Mouse (Mus musculus) CH12.LX (cell line): ENCODE measurements around the gene Nsmce1. TPM values are rescaled to one million over a fixed set of nuclear protein-coding genes. Genes with fewer than 3 reads are reported as not detected.

ENCODE experiments used
- DNase-seq: peaks from one replicate; pipeline ENCODE4 v3.0.0-alpha.2; 2013; ENCODE audit errors: extremely low read depth
- H3K27ac ChIP-seq: 2 replicates; pipeline ENCODE4 v1.5.1; 2012; ENCODE audit warnings: low read depth, mild to moderate bottlenecking, control low read depth, moderate library complexity; ENCODE audit not compliant: insufficient read depth
- H3K27me3 ChIP-seq: replicated peaks from 2 replicates; pipeline ENCODE3; 2012; ENCODE audit warnings: inconsistent platforms
- H3K36me3 ChIP-seq, 2 experiments: replicated peaks in 1 of 2; 2 replicates each; pipeline versions ENCODE3 to v1.6.1; 2012; ENCODE audit warnings: inconsistent platforms in 1 of 2, low read length in 1 of 2, mild to moderate bottlenecking in 1 of 2, mixed read lengths in 1 of 2, moderate library complexity in 1 of 2; ENCODE audit not compliant: control insufficient read depth in 1 of 2, insufficient read depth in 1 of 2
- H3K4me1 ChIP-seq, 2 experiments: 2 replicates each; pipeline ENCODE4 v1.6.1; 2012; ENCODE audit warnings: inconsistent platforms in 1 of 2, moderate library complexity in 1 of 2; ENCODE audit not compliant: insufficient read depth in 2 of 2, control insufficient read depth in 1 of 2
- H3K4me2 ChIP-seq: 2 replicates; pipeline ENCODE4 v1.6.1; 2012; ENCODE audit warnings: low read depth, mild to moderate bottlenecking, control low read depth; ENCODE audit not compliant: poor library complexity, insufficient read depth, severe bottlenecking
- H3K4me3 ChIP-seq, 3 experiments: fragments of 150-350 bp in 1 of 3; sonication (generic) in 1 of 3; replicated peaks in 1 of 3; 2 replicates each; pipeline versions ENCODE3 to v1.5.1; 2011 to 2012; ENCODE audit warnings: low read depth in 2 of 3, low read length in 2 of 3, mild to moderate bottlenecking in 2 of 3, moderate library complexity in 2 of 3, control low read depth in 1 of 3, improper control_type of control experiment in 1 of 3, inconsistent platforms in 1 of 3, mixed read lengths in 1 of 3; ENCODE audit not compliant: poor library complexity in 1 of 3
- H3K79me2 ChIP-seq: replicated peaks from 2 replicates; pipeline ENCODE4 v1.6.1; 2012; ENCODE audit warnings: mild to moderate bottlenecking, moderate library complexity; ENCODE audit not compliant: control insufficient read depth, poor library complexity, insufficient read depth, severe bottlenecking; ENCODE audit errors: extremely low read depth
- H3K9ac ChIP-seq: 2 replicates; pipeline ENCODE4 v1.6.1; 2012; ENCODE audit warnings: low read depth, mild to moderate bottlenecking, control low read depth, moderate library complexity; ENCODE audit not compliant: insufficient read depth
- H3K9me3 ChIP-seq: replicated peaks from 2 replicates; pipeline ENCODE3; 2012; ENCODE audit warnings: low read length, inconsistent platforms, mixed read lengths
- BHLHE40 ChIP-seq: IDR thresholded peaks from 2 replicates; pipeline ENCODE4 v1.6.1; 2011; ENCODE audit warnings: mild to moderate bottlenecking, low read depth, low read length, improper control_type of control experiment
- CHD2 ChIP-seq: IDR thresholded peaks from 2 replicates; pipeline ENCODE4 v1.6.1; 2011; ENCODE audit warnings: low read length, improper control_type of control experiment
- E2F4 ChIP-seq: IDR thresholded peaks from 2 replicates; pipeline ENCODE4 v1.6.1; 2011; ENCODE audit warnings: low read depth, low read length, improper control_type of control experiment; ENCODE audit not compliant: insufficient replicate concordance
- EP300 ChIP-seq: IDR thresholded peaks from 2 replicates; pipeline ENCODE4 v1.6.1; 2011; ENCODE audit warnings: low read length, improper control_type of control experiment
- JUND ChIP-seq: conservative IDR thresholded peaks from 2 replicates; pipeline ENCODE4 v1.6.1; 2011; ENCODE audit warnings: low read depth, low read length, improper control_type of control experiment
- MAFK ChIP-seq: IDR thresholded peaks from 2 replicates; pipeline ENCODE4 v1.6.1; 2011; ENCODE audit warnings: low read length, improper control_type of control experiment; ENCODE audit not compliant: insufficient replicate concordance
- MAX ChIP-seq: IDR thresholded peaks from 2 replicates; pipeline ENCODE4 v1.6.1; 2011; ENCODE audit warnings: low read length, improper control_type of control experiment
- MAZ ChIP-seq: IDR thresholded peaks from 2 replicates; pipeline ENCODE4 v1.6.1; 2012; ENCODE audit warnings: low read depth, mild to moderate bottlenecking, inconsistent platforms, low read length, improper control_type of control experiment, moderate library complexity
- MXI1 ChIP-seq: IDR thresholded peaks from 2 replicates; pipeline ENCODE4 v1.6.1; 2011; ENCODE audit warnings: mild to moderate bottlenecking, low read depth, low read length, improper control_type of control experiment
- MYC ChIP-seq: IDR thresholded peaks from 2 replicates; pipeline ENCODE4 v1.6.1; 2011; ENCODE audit warnings: low read depth, mild to moderate bottlenecking, improper control_type of control experiment, low read length
- PAX5 ChIP-seq: IDR thresholded peaks from 2 replicates; pipeline ENCODE4 v1.6.1; 2012; ENCODE audit warnings: low read length, inconsistent platforms, mixed read lengths
- RAD21 ChIP-seq: IDR thresholded peaks from 2 replicates; pipeline ENCODE4 v1.6.1; 2011; ENCODE audit warnings: low read depth, mild to moderate bottlenecking, low read length, improper control_type of control experiment, moderate library complexity
- RCOR1 ChIP-seq: conservative IDR thresholded peaks from 2 replicates; pipeline ENCODE4 v1.6.1; 2012; ENCODE audit warnings: low read depth, mild to moderate bottlenecking, inconsistent platforms, low read length, improper control_type of control experiment
- SIN3A ChIP-seq: IDR thresholded peaks from 2 replicates; pipeline ENCODE4 v1.6.1; 2012; ENCODE audit warnings: low read length, improper control_type of control experiment, inconsistent platforms
- TBP ChIP-seq: conservative IDR thresholded peaks from 2 replicates; pipeline ENCODE4 v1.6.1; 2011; ENCODE audit warnings: low read depth, low read length, improper control_type of control experiment
- TCF12 ChIP-seq: IDR thresholded peaks from 2 replicates; pipeline ENCODE4 v1.6.1; 2014; ENCODE audit warnings: low read depth, mild to moderate bottlenecking, inconsistent platforms, low read length, improper control_type of control experiment
- UBTF ChIP-seq: IDR thresholded peaks from 2 replicates; pipeline ENCODE4 v1.6.1; 2012; ENCODE audit warnings: low read depth, mild to moderate bottlenecking, inconsistent platforms, low read length, improper control_type of control experiment, moderate library complexity
- USF2 ChIP-seq: conservative IDR thresholded peaks from 2 replicates; pipeline ENCODE4 v1.6.1; 2011; ENCODE audit warnings: low read depth, low read length, improper control_type of control experiment
- ZC3H11A ChIP-seq: IDR thresholded peaks from 2 replicates; pipeline ENCODE4 v1.6.1; 2012; ENCODE audit warnings: low read depth, mild to moderate bottlenecking, inconsistent platforms, low read length, improper control_type of control experiment
- ZKSCAN1 ChIP-seq: IDR thresholded peaks from 2 replicates; pipeline ENCODE4 v1.6.1; 2012; ENCODE audit warnings: low read depth, inconsistent platforms, low read length, improper control_type of control experiment, borderline replicate concordance
- ZNF384 ChIP-seq: IDR thresholded peaks from 2 replicates; pipeline ENCODE4 v1.6.1; 2012; ENCODE audit warnings: low read depth, low read length, improper control_type of control experiment, inconsistent platforms
- dilution Hi-C: fragments of 300-500 bp; cut with MboI; formaldehyde crosslinking; loops from 2 replicates; pipeline ENCODE4 v1.14.3; 2020; ENCODE audit warnings: low sequenced_read_pairs; ENCODE audit not compliant: extremely low pct_unique_long_range_greater_than_20kb, extremely low pct_ligation_motif_present
- in situ Hi-C: fragments of 300-500 bp; cut with MboI; formaldehyde crosslinking; loops from 3 replicates; pipeline ENCODE4 v1.14.3; 2019; ENCODE audit warnings: low sequenced_read_pairs, low pct_ligation_motif_present, low pct_unique_long_range_greater_than_20kb, mixed read lengths
- polyA plus RNA-seq: library from polyadenylated mRNA; unstranded; fragments of >175 nt; gene quantifications from 2 replicates; pipeline ENCODE4 v1.2.1, GENCODE M21; 2012; ENCODE audit warnings: low read depth; ENCODE audit not compliant: insufficient read length
- total RNA-seq, 2 experiments: library from RNA; depleted of rRNA; stranded (reverse); fragments of 300-350 nt in 1 of 2; fragments of >200 nt in 1 of 2; gene quantifications; 2 replicates each; pipeline ENCODE4 v1.2.3; 2012 to 2014

Gene Nsmce1
- total and polyA plus RNA-seq, 3 experiments = 52.0 to 74.8 (median 61.9) TPM

GRCm38 (mm10) chr7:125478391-125478984, 12.9 kb downstream of the Nsmce1 start:
- DNase-seq = no peak
- H3K27me3 ChIP-seq = no peaks in the 10 kb centered on the region
- H3K4me3 ChIP-seq = no peak overlapping the region
- peaks cover 16 to 76% of the 10 kb centered on the region in 2 experiments for H3K36me3 ChIP-seq
- no peaks in the 10 kb centered on the region for H3K79me2 ChIP-seq
- in situ Hi-C loops = no loop called here
- no peak overlapping the region for H3K27ac ChIP-seq
- H3K9me3 ChIP-seq = no peaks in the 10 kb centered on the region
- TF ChIP-seq MYC = no peak
- no peak for TF ChIP-seq RCOR1
- no peak for TF ChIP-seq TCF12
- no peak for TF ChIP-seq MAX
- TF ChIP-seq SIN3A = no peak
- no peak for TF ChIP-seq USF2
- no peak for TF ChIP-seq JUND
- no peak for TF ChIP-seq CHD2
- no peak for TF ChIP-seq MXI1
- TF ChIP-seq PAX5 = no peak
- no peak for TF ChIP-seq ZC3H11A
- TF ChIP-seq MAZ = no peak
- no peak for TF ChIP-seq ZNF384
- TF ChIP-seq RAD21 = no peak
- TF ChIP-seq ZKSCAN1 = no peak
- TF ChIP-seq EP300 = no peak
- no peak for TF ChIP-seq BHLHE40
- peaks cover 11 to 51% of the 10 kb centered on the region in 2 experiments for H3K4me1 ChIP-seq
- dilution Hi-C loops = no loop called here
- no peak overlapping the region for H3K9ac ChIP-seq
- no peak overlapping the region for H3K4me2 ChIP-seq

DNA sequence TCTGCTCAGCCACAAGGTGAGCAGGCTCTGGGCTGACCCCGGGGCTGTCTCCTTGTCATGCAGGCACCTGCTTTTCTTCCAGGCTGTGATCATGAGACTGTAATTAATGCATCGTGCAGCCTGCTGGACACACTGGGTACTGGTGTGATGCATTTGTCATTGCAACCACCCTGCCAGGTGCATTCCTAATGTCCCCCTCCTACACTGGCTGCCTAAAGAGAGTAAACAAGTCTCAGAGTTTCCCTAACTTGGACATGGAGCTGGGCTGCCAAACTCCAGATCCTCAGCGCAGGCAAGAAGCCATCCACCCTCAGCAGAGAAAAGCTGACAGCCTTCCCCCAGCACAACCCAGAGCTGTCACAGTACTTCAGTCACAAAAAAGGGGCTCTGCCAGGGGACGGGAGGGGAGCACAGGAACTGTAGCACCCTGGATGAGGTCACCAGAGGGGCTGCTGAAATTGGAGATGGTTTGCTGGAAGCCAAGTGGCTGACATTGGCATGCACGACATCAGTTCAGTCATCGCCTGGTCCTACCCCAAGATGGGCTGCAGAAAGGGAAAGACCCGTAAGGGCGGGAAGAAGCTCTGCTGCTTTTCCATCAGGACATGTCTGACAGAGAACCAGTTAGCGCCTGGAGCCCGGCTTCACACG, 15.7 kb downstream of the Nsmce1 start:
- no peak for DNase-seq
- no peak overlapping the region for H3K9ac ChIP-seq
- no peaks in the 10 kb centered on the region for H3K27me3 ChIP-seq
- H3K4me3 ChIP-seq = no peak overlapping the region
- H3K79me2 ChIP-seq = no peaks in the 10 kb centered on the region
- H3K36me3 ChIP-seq = peaks cover 20 to 66% of the 10 kb centered on the region in 2 experiments
- in situ Hi-C loops (no loop called here), dilution Hi-C loops (no loop called here)
- no peak overlapping the region for H3K27ac ChIP-seq
- peaks cover 13 to 74% of the 10 kb centered on the region in 2 experiments for H3K4me1 ChIP-seq
- H3K9me3 ChIP-seq = no peaks in the 10 kb centered on the region
- no peak for TF ChIP-seq SIN3A
- TF ChIP-seq EP300 = no peak
- no peak for TF ChIP-seq TBP
- no peak for TF ChIP-seq MAFK
- no peak for TF ChIP-seq E2F4
- no peak for TF ChIP-seq USF2
- no peak for TF ChIP-seq RCOR1
- no peak for TF ChIP-seq UBTF
- TF ChIP-seq MAX = no peak
- no peak overlapping the region for H3K4me2 ChIP-seq
